Mouse (Mus musculus) urinary bladder, postnatal 4 days (tissue): ENCODE data around the gene Rgma.

ENCODE experiments used
- DNase-seq, 2 experiments: peaks; one replicate each; pipeline ENCODE4 v3.0.0; 2021 to 2022; ENCODE audit warnings: low spot score in 2 of 2

The Rgma gene

GRCm38 (mm10) chr7:73375257-73376100 is at the start of gene Rgma:
Gene Rgma (plus strand): TSS chr7:73375509.
- peak; percentile 55 to 69 for DNase-seq

- no peak for DNase-seq
These were observed 49.1 kb upstream of the Rgma start for GRCm38 (mm10) chr7:73326236-73326635.

GRCm38 (mm10) chr7:73326680-73327079 is 48.6 kb upstream of the Rgma start:
- DNase-seq = no peak

DNA sequence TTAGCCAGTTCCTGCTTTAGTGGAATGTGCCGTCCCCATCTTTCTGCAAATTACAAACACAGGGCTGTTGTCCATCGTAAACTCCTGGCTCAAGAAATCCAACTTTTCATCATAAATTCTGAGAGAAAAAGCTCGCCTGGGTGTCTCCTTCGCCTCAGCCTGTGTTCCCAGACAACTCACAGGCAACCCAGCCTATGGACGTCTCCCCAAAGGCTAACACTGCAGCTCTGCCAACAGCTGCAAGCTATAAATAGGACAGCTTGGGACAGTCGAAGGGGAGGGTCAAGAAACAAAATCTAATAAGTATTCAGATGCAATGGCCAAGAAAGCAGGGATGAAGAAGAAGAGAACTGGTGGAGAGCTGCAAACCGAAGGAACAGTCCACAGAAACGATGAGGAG is 48.1 kb upstream of the Rgma start:
- peak in 1 of 2 experiments; percentile 50 for DNase-seq

DNA sequence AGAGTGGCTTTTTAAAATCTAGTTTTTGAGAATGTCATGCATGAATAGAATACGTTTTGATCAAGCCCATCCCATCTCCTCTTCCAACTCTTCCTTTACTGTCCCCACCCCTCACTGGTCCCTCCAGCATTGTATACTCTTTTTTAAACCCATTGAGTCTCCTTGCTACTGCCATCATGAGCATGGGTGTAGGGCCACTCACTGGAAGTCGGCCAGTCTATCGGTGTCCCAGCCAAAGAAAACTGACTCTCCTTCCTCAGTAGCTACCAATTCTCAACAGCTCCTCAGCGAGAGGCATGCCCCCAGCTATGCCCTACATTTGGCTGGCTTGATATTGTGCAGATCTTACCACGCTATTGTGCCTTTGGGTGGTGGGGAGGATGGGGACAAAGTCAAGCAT is 47.7 kb upstream of the Rgma start:
- no peak for DNase-seq

GRCm38 (mm10) chr7:73328653-73329207 is 46.6 kb upstream of the Rgma start:
- no peak for DNase-seq

- peak in 1 of 2 experiments; percentile 40 for DNase-seq
These were observed 44.6 kb upstream of the Rgma start for GRCm38 (mm10) chr7:73330754-73331153.

DNA sequence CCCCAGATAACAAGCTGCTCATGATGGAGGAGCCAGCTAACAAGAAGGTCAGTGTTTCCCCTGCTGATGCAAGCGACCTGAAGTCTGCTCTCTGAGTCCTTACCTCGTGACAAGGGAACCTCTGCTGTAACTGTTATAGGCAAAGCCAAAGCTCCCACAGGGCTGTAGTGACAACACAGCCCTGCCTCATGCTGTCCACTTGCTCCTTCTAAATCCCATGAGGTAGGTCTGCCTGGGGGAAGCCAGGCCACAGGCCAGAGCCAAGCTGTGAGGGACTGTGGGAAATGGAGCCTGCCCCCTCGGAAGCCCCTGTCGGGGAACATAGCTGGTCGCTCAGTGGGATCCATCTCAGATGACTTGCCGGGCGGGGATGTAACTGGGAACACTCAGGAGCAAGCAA is 43.7 kb upstream of the Rgma start:
- no peak for DNase-seq

GRCm38 (mm10) chr7:73333398-73333988 is 41.8 kb upstream of the Rgma start:
- no peak for DNase-seq

GRCm38 (mm10) chr7:73334883-73335282 is 40.4 kb upstream of the Rgma start:
- peak in 1 of 2 experiments; percentile 47 for DNase-seq

- DNase-seq = peak in 1 of 2 experiments; percentile 22
These were observed 38.9 kb upstream of the Rgma start for GRCm38 (mm10) chr7:73336380-73336779.

- no peak for DNase-seq
These were observed 37.0 kb upstream of the Rgma start for GRCm38 (mm10) chr7:73338353-73338752.

DNA sequence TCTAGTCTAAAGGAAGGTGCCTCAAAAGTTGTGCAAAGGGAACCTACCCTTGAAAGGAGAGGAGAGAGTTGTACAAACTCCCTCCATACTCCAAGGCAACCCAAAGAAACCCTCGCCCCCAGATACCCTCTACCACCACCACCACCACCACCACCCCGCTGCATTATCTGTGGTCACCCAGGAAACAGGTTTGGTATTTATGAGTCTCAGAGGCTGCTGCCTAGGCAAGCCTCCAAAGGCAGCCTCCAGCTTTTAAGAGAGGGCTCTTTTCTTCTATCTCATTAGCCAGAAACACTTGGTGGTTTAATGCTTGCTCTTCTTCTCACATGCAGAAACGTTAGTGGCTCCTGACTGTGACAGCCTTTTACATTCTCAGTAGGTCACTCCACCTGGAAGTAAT is 31.5 kb upstream of the Rgma start:
- no peak for DNase-seq

DNA sequence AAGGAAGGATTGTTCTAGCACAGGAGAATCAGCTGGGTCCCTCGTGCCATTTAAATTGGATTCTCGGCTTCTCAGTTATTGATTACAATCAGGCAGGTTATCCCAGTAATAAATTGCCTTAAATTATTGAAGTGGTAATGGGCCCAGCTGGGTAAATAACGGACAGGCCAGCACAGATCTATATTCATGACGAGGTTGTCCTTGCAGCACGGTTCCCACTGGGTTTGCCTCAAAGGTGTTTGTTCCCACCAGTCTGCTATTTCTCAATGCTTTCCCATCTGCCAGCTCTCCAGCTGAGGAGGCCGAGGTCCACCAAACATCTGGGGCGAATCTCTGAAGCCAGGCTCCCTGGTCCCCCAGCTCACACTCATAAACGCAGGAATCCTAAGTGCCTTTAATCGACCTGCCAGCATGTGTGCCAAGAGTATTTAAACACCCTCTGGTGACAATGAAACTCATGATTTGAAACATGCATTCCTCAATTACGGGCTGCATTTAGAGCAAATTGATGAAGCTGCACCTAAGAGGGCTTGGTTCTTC is 26.7 kb upstream of the Rgma start:
- DNase-seq = no peak

DNA sequence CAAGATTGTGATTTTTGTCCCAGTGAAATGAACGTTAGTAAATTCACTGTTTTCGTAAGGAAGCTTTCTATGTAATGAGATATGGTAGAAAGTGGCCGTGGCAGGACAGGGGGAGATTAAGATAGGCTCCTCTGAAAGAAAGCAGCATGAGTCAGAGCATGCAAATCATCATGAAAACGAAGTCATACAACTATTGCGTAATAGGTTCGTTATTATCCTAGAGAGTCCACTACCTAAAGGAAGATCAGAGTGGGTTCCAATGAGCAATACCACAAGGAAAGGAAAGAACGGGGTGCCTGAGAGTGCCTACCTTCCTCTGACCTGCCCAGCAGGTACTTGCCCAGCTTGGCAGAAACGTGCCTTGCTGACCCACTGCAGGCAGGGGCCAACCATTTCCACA is 26.2 kb upstream of the Rgma start:
- no peak for DNase-seq

DNA sequence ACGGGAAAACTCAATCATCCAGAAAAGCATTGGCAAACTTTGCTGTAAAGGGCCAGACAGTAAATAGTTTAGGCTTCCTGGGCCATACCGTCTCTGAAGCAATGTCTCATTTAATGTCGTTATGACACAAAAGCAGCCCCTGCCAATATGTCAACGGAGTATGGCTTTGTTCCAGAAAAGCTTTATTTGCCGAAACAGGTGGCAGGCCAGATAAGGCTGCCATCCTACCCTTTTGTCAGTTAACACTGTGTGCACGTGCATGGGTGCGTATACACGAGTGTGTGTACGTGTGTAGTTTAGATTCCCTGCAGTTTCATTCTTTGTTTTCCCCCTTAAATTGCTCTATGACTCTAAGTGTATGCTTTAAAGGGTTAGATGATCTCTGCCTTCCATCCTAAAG is 20.1 kb upstream of the Rgma start:
- no peak for DNase-seq

GRCm38 (mm10) chr7:73356901-73357300 is 18.4 kb upstream of the Rgma start:
- no peak for DNase-seq

DNA sequence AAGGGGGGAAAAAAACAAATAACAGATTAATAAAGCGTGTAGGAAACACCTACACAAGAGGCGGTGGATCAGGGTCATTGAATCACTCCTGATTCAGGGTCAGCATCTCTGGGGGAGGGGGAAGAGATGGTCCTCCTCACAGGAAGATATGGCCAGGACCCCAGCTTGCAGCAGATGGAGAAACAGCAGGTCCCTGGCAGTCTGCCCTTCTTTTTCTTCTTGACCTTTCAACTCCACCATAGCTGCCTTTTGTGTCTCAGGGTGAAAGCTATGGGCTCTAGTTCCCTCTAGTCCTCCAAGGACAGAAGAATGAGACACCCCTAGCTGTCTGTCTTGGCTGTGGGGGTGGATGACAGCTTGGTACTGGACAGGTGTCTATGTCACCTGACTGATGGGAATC is 17.7 kb upstream of the Rgma start:
- no peak for DNase-seq

- no peak for DNase-seq
These were observed 9.8 kb upstream of the Rgma start for GRCm38 (mm10) chr7:73365511-73365910.

DNA sequence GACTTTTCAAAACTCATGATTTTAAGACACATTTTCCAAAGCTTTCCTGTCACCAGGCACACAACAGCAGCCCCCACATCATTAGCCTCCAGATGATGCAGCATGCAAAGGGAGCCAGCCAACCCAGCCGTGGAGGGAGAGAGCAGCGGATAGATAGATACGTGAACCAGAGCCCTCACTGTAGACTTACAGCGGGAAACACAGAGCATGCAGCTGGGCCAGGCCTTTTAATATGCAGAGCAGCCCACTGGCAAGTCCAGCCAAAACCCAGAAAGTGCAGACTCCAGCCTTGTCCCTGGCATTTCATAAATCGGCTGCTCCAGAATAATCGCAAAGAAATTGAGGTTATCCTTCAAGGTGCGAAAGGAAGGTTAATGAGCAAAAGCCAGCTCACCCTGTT is 9.3 kb upstream of the Rgma start:
- no peak for DNase-seq

DNA sequence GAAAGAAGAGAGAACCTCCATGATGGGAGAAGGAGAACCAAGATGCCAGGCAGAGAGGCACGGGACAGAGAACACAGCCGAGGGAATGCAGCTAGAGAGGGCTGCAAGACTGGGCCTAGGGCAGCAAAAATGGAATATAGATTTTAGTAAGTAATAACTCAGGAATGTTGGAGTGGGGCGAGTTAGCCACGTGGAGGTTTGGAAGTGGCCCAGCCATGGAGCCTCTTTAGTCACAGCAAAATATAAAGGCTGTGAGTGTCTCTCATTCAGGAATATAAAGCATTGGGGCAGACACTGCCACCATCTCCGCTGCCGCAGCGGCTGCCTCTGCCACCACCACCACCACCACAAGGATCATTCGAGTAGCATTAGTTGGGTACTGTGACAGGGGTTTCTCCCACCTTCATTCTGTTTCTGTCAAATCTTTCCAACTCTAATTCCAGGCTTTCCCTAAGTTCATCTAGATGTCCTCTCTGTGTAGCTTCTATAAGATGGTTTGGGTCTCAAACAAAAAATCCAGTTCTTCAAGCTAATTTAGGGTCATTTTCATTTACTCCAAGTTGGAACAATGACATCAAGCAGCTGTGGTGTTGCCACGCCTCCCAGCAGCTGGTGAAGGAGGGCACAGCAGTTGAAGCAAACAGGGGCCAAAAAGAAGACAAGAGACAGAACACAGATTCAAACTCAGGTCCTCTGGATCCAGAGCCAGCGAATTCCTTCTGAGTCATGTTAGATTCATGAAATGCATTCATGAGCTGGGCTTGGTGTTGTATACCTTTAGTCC is 7.4 kb upstream of the Rgma start:
- DNase-seq = no peak

GRCm38 (mm10) chr7:73369992-73370391 is 5.3 kb upstream of the Rgma start:
- DNase-seq = no peak
